Mouse (Mus musculus) kidney, postnatal 36 days (tissue): ENCODE data around the gene Gcg.
A peak's percentile ranks its signal among the peaks of the same experiment; 100 is the strongest.

Source experiments
- DNase-seq, 2 experiments: peaks; one replicate each; pipeline ENCODE4 v3.0.0; 2021 to 2022; ENCODE audit warnings: mixed read lengths in 2 of 2

Gcg gene

DNA sequence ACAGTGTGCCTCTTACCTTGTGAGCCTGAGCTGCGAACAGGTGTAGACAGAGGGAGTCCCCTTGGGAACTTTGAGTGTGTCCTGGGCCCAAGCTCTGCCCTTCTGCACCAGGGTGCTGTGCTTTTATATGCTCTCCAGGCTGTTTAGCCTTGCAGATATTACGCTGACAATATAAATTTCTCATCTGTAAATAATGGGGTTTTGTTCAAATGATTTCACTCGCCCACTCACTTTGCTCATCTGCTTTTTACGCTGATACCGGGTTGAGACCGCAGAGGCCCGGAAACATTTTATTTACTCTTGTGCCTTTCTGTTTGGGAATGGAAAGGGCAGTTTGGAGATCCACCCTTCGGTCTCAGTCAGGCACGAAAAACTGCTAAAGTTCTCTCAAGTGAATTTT, at the start of gene Gcg:
Gene Gcg (minus strand): TSS at position 101 of the 400 bp plus-strand sequence.
- no peak for DNase-seq

DNA sequence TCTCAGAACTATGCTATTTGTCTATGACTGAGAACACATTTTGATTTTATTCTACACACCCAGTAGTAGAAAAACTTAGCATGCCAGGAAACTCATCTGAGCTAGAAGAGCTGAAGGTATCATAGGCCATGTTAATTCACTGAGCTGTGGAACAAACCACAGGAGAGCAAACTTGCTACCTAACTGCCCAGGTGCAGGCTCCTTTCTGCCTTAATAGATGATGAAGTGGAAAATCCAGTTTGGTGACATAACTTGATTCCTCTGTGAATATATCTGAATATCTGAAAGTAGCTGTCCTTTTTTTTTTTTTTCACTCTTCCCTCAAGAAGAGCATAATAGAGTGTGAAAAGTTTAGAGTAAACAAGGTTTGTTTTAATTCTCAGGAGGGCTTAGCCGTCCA, 47.6 kb upstream of the Gcg start:
- no peak for DNase-seq

DNA sequence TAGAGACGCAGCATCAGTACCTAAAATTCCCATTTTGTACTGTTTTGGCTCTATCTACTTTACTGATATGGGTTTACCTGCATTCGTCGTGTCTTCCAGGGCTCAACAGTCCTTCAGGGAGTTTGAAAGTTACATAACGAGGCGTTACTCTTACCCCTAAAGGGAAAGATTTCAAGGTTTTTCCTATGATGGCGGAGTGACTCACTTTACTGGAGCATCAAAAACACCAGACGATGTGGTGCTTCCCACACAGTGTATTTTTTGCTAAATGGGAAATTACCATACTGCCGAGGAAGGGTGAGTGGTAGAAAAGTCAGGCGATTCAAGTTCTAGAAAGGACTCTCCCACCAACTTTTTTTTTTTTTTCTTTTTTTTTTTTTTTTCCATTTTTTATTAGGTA, 42.9 kb upstream of the Gcg start:
- no peak for DNase-seq

- no peak for DNase-seq
Measured at GRCm38 (mm10) chr2:62517790-62518189, 34.3 kb upstream of the Gcg start.

DNA sequence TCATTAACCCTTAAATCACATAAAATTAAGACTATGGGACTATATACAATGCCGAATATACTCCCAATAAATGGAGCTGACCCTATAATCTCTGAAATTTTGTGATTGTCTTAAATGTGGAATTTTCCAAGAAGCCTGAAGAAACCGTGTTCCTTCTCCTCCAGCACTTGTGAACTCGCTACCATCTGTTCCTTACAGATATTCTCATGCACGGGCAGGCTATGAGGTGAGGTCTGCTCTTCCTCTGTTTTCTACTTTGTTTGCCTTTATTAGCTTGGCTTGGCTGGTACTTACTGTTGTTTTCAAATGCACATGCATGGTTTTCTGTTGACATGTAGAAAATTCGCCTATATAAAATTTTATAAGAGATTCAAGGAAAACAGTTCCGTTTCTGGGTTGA, 31.0 kb upstream of the Gcg start:
- no peak for DNase-seq

GRCm38 (mm10) chr2:62513477-62513876, 30.0 kb upstream of the Gcg start:
- DNase-seq, result no peak

GRCm38 (mm10) chr2:62507130-62507529, 23.7 kb upstream of the Gcg start:
- DNase-seq, result no peak

DNA sequence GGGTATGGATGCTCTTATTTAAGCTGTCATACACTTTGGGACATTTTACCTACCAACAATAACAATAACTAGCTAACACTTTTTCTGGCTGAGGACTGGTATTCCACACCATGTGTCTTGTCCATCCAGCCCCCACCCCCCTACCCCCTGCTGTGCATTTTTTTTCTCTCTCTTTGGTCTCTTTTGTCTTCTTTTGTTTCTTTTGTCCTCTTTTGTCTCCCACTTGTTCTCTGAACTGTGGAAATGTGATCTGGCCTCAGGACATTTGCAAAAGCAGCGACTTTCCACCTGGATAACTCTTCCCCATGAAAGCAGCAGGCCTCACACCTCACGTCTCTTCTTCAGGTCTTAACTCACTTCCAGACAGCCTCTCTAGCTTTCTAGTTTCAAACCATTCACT, 23.0 kb upstream of the Gcg start:
- DNase-seq, result no peak

DNA sequence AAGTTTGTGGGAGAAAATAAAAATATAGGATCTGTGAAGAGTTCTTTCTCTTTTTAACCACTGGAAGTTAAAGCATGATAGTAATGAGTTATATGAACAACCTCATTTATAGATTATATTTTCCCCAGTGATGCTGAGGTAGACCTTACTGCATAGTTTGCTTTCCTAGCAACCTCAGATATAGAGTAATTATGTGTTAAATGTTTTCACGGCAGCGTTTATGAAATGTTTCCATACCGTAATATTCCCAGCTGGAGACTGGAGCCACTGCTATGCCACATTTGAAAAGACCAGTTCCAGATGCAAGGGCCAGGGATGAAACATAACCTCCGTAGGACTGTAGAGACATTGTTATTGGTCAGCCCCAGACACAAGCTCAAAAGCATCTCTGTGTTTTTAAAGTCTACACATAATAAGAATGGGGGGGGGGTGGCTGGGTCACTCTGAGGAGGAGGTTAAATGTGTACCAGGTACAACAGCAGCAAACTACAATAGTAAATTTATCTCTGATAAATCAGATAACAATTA, 20.9 kb upstream of the Gcg start:
- no peak for DNase-seq

GRCm38 (mm10) chr2:62503326-62503725, 19.9 kb upstream of the Gcg start:
- DNase-seq, result no peak

- DNase-seq, result no peak
Measured at GRCm38 (mm10) chr2:62502516-62502915, 19.1 kb upstream of the Gcg start.

- DNase-seq, result no peak
Measured at GRCm38 (mm10) chr2:62498821-62499220, 15.4 kb upstream of the Gcg start.

DNA sequence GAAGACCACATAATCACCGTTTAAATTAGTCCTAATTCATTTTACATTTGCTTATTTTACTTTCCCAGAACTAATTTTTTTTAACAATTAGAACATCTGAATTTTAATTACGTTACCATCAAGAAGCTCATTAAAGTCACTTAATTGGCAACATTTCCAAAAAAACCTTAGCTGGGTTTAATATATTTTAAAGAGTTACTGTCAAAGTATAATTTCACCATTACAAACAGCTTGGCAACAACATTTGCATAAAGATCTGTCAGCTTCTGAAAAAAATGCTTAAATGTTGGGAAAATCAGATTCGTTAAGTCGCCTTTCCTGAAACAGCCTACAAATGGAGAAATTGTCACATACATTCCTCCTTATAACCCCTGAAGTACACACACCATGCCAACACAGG, 14.6 kb upstream of the Gcg start:
- DNase-seq, result no peak

DNA sequence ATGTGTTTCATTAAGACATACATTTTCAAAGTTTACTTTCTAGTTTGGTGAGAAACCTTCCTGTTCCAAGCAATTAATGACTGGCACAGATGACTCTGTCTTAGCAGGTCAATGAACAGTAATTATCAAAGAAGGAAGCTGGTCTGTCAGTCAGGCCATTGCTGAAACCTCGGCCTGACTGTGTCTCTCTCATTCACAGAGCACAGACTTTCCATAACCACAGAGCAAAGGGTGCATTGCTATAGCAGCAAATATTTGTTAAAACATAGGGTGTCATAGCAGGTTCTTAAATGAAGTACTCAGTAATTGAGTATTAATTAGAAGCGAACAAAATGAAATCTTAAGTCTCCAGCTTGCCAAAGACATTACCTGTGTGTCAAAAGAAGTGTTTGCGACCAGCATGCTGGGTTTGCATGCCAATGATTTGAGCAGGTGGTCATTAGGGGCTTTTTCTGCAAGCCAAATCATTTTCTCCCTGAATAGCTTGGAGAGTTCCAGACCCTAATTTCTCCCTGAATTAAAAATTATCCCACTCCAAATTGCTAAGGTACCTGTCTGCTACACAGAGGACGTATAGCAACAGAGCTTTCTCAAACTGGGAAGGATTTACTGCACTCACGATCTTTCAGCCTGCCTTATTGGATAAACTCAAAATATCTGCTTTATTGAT, 14.0 kb upstream of the Gcg start:
- no peak for DNase-seq

- DNase-seq, result no peak
Measured at GRCm38 (mm10) chr2:62495407-62495806, 12.0 kb upstream of the Gcg start.

DNA sequence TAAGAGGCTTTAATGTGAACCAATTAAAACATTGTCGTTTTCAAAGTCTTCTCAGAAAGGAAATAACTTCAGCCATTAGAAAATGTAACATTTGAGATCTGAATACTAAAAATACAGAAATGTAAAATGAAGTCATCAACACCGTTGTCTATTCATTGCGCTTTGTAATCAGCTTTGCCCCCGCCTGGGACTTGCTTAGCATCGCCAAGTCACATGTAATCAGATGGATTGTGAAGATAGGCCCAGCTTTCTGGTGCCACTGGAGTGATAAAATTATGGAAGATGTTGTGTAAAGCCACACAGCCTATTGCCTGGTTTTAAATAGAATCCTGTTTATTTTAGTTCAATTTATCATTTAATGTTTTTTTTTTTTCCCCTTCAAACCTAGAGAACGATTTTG, 6.4 kb upstream of the Gcg start:
- no peak for DNase-seq

- peak in 1 of 2 experiments; percentile 22 for DNase-seq
Measured at GRCm38 (mm10) chr2:62484906-62485305, 1.5 kb upstream of the Gcg start.

DNA sequence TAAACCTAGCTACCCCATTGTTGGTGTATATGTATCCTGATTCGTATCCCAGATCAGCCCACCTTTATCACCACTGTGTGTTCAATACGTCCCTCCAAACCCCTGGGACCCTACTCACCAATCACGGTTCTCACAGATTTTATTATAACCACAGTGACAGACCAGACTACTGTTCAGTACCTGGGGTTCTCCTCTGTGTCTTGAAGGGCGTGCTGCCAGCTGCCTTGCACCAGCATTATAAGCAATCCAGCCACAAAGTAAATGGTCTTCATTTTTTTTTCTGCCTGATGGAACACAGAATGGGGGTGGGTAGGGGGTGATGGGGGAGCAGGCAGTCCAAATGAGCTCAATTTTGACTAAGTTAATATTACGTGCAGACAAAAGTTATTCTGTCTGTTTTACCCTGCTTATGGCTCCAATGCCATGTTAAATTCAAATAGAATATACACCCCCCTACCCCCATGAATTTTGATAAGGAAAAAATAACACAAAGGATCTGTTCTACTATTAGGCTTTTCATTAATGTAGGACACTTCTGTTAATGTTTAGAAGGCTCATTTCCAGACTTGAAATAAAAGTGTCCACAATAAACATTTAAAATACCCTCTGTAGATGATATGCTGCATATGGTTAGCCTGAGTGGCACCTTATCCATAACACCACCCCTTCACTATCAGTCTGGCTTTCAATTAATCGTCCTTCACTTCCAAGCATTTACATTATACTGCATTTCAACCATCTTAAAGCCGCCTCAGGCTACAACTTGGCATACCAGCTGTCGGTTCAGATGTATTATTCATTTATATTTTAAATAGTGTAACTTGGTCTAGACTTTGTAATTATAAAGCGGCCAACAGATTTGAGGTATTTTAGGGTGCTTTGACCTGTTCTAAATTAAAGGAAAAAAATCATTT, 2.9 kb downstream of the Gcg start:
- DNase-seq, result no peak

GRCm38 (mm10) chr2:62469551-62469950, 13.9 kb downstream of the Gcg start:
- peak in 1 of 2 experiments; percentile 4 for DNase-seq

DNA sequence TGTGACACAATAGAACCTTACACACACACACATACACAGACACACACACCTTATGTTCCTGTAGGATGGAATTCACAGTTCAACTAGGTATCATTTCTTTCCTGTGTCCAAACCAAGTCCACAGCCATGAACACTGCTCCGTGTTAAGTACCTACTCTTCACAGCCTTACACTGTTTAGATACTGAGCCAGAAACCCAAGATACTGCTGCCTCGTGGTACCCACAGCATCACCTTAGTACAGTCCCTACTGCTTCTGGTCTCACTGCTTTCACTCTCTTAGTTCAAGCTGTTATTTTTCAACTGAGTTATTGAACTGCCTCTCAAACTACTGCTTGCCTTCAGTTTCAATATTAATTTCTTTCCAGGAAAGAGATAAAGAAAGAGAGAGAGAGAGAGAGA, 20.2 kb downstream of the Gcg start:
- DNase-seq, result no peak

DNA sequence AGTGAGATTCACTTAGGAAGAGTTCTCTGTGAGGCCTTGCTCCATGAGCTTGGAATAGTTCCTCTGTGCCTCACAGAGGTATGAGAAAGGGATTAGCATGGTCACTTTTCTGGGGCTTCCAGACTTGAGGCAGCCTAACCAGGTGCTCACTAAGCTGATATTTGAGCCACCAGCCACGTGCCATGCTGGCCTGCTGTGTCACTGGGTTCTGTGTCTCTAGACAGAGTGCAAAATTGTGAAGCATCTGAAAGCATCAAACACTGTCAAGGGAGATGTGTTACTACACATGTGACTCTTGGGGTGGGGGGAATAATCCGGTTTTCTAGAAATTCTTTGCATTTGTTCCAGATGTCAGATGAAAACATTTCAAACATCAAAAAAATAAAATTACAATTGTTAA, 21.3 kb downstream of the Gcg start:
- no peak for DNase-seq

DNA sequence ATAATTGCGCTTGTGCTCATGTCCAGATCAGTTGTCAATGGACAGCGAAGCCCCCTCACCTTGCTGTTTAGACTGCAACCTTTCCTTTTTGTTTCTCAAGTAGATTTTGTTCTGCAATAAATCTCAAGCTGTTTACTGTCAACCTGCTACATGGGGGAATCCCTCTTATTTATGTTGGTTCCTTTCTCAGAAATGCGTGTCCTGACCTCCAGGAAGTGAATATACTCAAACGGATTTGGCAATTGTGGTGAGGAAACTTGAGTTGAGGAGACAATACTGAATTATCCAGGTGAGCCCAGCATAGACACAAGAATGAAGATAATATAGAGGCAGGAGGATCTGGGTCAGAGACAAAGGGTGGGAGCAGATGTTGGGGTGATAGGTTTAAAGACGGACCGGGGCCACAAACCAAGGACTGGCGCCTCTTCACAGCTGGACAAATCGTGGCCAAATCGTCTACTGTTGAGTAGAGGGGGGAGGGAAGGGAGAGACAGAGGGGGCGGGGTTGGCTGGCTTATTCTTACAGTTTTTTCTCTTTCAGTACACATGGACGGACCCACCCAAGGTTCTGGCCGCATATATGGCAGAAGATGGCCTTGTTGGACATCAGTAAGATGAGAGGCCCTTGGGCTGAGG, 22.5 kb downstream of the Gcg start:
- no peak for DNase-seq

- no peak for DNase-seq
Measured at GRCm38 (mm10) chr2:62460231-62460710, 23.2 kb downstream of the Gcg start.
